Mouse (Mus musculus) urinary bladder, postnatal 4 days (tissue): Measurements from ENCODE around the gene Usp32.

ENCODE experiments used
- DNase-seq, 2 experiments: peaks; one replicate each; pipeline ENCODE4 v3.0.0; 2021 to 2022; ENCODE audit warnings: low spot score in 2 of 2

Usp32 gene

DNA sequence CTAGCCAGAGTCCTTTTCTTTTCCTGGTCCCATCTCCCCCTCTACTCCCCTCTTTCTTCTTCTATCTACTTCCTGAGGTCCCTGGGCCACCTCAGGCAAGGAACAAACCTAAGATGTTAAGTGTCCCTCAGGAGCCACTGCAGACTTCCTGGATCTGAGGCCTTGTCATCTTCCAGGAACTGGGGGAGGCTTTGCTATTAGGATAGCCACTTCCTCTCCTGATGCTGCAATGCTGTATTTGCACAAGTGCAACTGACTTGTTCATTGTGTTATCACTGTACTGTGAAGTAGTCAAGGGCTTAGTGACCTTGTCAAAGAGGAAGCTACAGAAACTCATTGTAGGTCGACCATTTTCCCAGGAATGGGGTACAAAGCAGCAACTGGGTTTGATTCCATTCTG is 160.6 kb downstream of the Usp32 start:
- no peak for DNase-seq

GRCm38 (mm10) chr11:84978113-84978512 is 161.8 kb downstream of the Usp32 start:
- no peak for DNase-seq

DNA sequence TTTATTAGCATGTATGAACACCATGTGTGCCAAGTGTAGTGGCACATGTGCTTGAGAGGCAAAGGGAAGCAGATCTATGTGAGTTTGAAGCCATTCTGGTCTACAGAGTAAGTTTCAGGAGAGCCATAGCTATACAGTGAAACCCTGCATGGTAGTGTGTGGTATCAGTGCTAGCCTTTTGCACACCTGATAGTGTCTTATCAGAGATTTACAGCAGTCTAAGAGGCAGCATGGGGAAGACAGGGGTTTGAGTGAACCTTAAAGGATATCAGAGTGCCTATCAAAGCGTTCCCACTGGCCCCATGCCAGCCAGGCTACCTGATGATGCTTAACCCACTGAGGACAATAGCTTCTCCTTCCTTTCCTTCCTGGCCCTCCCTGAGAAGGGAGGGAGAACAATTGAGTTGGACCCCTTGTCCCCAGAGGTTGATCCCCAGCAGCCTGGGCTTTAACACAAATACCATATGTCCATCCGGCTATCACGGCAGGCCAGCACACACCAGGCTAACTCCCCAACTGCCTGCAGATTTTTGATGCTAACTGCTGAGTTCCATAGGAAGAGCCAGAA is 162.5 kb downstream of the Usp32 start:
- no peak for DNase-seq

DNA sequence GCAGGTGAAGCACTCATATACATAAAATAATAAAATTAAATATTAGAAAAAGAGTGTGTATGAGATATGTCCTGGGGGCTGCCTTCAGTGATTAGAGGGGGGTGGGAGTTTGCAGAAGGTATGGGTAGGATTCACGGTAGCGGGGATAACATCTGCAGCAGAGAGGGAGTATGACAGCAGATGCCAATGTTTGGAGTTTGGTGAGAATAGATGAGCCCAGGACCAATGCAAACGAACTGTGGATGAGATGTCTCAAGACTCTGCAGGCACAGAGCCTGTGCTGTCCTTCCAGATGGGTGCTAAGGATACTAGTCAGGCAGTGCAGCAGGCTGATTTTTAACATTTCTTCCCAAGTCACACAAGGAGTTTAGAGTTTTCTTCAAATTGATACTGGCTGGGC is 163.3 kb downstream of the Usp32 start:
- no peak for DNase-seq

DNA sequence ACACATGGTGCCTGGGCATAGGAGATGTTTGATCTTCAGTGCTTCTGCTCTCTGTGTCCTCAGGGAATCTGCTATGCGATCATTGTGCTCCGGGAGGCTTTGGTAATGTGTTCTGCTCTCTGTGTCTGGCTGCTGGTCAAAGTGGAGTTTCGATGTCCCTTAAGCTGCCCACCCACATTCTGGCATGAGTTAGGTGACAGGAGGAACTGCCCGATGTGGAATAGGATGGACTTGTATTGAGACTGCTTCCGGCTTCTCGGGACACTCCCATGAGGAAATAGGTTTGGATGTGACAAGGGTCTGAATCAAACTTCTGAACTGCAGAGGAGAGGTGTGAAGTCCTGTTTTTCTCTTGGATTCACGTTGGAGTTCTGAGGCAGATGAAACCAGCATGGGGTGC is 165.4 kb downstream of the Usp32 start:
- no peak for DNase-seq

- DNase-seq = no peak
These were observed 166.3 kb downstream of the Usp32 start for GRCm38 (mm10) chr11:84973661-84974060.

DNA sequence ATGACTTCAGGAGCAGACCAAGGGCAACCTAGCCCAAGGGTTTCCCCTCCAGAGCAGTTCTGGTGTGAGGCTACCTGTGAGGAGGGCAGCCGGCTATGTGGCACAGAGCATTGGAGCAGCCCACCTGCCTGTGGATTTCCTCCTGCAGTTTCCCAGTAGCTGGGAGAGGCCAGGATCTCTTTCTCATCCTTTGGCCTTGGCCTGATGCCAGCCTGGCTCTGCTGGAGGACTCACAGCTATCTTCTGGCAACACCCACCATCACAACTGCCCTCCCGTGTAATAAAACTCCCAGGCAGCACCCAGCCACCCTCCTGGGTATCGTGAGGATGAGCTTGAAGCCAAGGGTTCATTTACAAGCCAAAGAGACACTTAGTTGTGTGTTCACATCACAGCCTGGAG is 167.9 kb downstream of the Usp32 start:
- no peak for DNase-seq

- no peak for DNase-seq
These were observed 171.2 kb downstream of the Usp32 start for GRCm38 (mm10) chr11:84968775-84969174.

GRCm38 (mm10) chr11:84968309-84968708 is 171.7 kb downstream of the Usp32 start:
- no peak for DNase-seq

DNA sequence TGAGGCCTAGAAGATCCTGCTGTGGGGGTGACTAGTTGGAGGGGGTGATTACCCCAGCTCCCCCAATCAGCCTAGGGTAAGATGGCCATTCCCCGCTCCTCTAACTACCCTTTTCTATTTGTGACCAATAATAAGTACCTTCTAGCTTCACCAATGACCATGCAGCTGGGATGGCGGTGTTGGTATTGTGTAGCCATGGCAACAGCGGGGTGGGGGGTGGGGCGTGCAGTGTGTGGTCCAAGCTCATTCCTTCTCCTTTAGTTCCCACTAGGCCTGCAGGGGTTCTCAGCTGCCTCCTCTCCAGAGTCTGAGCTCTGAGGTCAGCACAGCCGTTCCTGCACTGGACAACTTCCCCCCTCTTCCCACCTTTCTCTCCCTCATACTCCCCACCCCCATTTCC is 172.8 kb downstream of the Usp32 start:
- no peak for DNase-seq

DNA sequence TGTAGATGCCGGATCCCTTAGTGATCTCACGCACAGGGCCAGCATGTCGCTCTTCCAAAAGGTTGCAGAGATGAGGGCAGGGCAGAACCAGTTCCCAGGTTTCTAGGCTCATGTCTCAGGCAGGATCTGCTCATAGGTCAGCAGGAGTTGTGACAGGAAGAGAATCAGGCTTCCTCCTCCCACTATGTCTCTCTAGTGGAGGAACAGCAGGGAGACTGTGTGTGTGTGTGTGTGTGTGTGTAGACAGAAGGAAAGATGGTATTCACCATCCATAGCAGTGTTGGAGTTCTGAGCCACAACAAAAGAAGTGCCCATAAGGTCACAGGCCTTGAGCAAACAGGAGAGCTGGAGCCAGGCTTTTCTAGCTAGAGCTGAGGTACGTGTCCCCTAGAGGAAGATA is 173.3 kb downstream of the Usp32 start:
- DNase-seq = no peak

DNA sequence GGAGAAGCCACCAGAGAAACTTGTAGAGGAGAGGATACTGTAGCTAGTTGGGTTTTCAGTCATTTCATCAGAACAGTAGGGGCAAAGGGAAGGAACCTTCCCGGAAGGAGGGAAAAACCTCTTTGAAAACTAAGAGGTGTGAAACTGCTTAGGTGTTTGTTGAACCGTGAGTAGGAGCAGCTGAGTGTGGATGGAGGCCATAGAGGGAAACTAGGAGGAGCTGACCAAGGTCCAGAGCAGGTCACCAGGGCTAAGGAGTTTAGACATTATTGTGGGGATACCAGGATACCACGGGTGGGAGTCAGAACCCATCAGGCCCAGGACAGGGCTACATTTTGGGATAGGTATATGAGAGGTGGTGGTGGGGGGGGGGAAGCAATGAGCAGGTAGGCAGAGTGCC is 176.4 kb downstream of the Usp32 start:
- no peak for DNase-seq

- no peak for DNase-seq
These were observed 177.4 kb downstream of the Usp32 start for GRCm38 (mm10) chr11:84962536-84962935.

- no peak for DNase-seq
These were observed 178.4 kb downstream of the Usp32 start for GRCm38 (mm10) chr11:84961571-84961970.

DNA sequence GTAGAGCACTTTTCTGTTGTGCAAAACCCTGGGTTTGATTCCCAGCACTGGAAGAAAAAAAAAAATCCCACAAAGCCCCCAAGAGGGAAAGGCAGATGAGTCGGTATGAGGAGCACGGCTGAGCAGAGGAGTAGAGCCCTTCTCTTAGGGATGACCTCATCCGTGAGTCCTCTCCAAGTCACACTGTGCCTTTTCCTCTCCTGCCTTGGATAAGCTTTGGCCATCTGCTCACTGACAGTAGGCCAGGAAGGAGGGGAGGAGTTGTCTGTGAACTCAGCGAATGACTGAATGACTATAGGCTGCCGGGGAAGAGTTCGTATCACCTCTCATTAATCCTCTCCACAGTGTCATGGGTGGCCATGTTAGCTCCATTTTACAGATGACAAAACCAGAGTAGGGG is 179.2 kb downstream of the Usp32 start:
- no peak for DNase-seq

DNA sequence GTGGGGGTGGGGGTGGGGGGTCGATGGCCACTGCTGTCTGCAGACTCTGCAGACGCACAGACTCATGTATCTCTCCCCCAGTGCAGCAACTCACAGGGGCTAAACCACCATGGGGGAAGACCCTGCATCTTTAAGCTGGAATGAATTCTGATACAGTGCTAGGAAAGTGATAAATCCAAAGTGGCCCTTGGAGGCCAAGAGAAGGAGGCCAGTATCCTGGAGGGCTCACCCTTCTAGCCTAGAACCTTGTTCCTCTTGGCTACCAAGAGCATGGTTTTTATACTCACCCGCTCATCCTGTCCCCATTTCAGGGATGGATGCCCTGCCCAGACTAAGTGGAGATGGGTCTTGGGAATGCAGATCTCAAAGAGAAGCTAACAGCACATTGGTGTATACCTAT is 179.7 kb downstream of the Usp32 start:
- DNase-seq = no peak

GRCm38 (mm10) chr11:84959701-84960181 is 180.2 kb downstream of the Usp32 start:
- no peak for DNase-seq

DNA sequence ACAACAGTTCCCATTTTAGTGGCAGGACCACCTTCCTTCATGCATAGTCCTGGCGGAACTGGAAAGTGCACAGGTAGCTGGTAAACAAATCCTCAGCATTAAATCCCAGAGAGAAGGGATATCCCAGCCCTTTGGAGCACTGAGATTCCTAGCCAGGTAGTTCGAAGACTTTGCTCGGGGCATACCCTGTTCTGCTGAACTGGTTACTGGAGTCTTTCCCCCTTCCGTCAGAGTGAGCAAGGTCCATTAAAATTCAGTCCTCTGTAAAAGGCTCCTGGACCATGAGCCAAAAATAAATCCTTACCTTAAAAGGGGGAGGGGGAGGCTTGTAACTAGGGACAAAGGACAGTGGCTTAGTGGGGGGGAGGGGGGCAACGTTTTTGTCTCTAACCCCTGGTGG is 180.8 kb downstream of the Usp32 start:
- no peak for DNase-seq

- DNase-seq = no peak
These were observed 181.7 kb downstream of the Usp32 start for GRCm38 (mm10) chr11:84958271-84958630.

DNA sequence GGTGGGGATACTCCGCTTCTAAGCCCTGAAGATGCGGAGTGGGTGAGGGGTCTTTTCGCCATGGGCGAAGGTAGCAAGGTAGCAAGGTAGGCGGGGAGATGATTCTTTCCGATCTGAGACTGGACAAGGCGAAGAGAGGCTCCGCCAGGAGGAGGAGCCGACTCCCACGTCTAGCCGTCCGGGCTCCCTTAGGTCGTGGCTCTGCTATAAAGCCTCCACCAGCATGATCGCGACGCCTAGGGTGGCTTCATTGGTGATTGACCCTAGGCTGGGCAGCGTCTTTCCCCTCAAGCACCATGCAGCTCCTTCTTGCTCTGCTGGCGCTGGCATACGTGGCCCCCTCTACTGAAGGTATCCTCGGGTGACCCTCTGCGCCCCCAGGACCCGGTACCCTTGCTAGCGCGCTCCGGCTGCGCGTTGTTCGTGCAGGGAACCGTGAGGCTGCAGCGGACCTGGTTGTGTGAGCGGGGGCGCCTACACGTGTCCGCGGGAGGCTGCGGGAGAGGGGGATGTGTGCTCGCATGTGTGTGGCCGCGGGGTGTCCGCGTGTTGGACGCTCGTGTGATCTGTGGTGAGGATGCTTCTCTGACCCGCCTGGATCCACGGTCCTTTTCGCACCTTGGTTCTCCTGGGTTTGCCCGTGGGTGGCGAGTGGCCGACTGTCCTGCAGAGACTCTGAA is 182.2 kb downstream of the Usp32 start, which contains the start of gene Car4:
Car4 (plus strand) TSS at position 196 of the 680 bp plus-strand sequence.
- no peak for DNase-seq

- no peak for DNase-seq
These were observed 182.8 kb downstream of the Usp32 start for GRCm38 (mm10) chr11:84957171-84957570.

DNA sequence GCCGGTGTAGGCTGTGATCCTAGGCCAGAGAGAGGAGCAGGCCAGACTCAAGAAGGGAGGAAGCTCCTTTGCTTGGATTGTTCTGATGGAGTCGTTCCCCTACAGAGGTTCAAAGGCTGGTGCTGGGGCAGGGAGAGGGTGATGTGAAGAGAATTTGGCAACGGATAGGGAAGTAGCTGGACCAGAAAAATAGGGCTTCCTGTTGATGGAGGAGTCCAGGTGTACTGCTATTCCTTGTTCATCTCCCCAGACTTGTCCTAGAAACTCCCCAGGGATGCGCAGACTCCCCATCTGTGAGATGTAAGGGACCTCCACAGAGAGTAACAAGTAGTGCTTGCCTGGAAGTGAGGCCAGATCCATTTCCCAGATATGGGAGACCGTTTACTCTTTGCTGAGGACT is 183.6 kb downstream of the Usp32 start:
- no peak for DNase-seq

- no peak for DNase-seq
These were observed 187.3 kb downstream of the Usp32 start for GRCm38 (mm10) chr11:84952611-84953010.

DNA sequence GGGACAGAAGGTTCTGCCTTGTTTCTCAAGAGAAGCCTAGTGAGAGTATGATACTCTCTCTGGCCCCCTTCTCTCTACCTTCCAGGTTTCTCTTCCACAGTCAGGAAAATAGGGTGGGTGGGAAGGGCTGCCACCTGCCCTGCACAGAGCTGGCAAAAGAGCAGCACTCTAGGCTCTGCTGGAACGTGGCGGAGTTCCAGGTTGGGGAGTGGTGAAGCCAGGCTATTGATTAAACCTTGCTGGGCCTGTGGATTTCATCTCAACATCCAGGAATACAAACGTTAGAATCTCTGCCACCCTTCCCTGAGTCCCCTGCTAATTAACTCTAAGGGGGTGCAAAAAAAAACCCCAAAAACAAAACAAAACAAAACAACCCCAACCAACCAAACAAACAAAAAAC is 191.4 kb downstream of the Usp32 start:
- no peak for DNase-seq
